Mouse (Mus musculus) bone marrow macrophage, adult 2 months (primary cell): ENCODE measurements around the gene Gm11985.

Source experiments
- CTCF ChIP-seq: IDR thresholded peaks from 2 replicates; pipeline ENCODE4 v1.5.1; 2012; ENCODE audit warnings: low read depth, mild to moderate bottlenecking, low read length, moderate library complexity
- POLR2A ChIP-seq: IDR thresholded peaks from 2 replicates; pipeline ENCODE4 v1.6.1; 2012; ENCODE audit warnings: mild to moderate bottlenecking, low read depth, low read length, borderline replicate concordance

- no peak for TF ChIP-seq POLR2A
- TF ChIP-seq CTCF = no peak
Observed at GRCm38 (mm10) chr11:7133736-7134135, 54.6 kb downstream of the Gm11985 start.
